7 mouse cellular contexts compared by ENCODE assay signal in genomic region chr12:37450366-37451156, GRCm38 (mm10).
DNase-seq lines count a peak whose midpoint lies in the region; ATAC-seq and TF ChIP-seq lines count a peak whose summit lies in the region.

No protein-coding gene starts in this region.

- H3K36me3 ChIP-seq in E14TG2a.4 (ENCODE audit: insufficient read depth, low read length) = no peaks in the 10 kb centered on the region
- no peaks in the 10 kb centered on the region for H3K36me3 ChIP-seq in lung, postnatal 0 days (ENCODE audit: insufficient read depth, low read length)

- H3K4me1 ChIP-seq in E14TG2a.4 (replicated peaks; ENCODE audit: low read depth, low read length) = no peaks in the 10 kb centered on the region
- no peaks in the 10 kb centered on the region for H3K4me1 ChIP-seq in lung, postnatal 0 days (ENCODE audit: insufficient read depth, low read depth, low read length)

- H3K9me3 ChIP-seq in E14TG2a.4 (ENCODE audit: low read length) = no peaks in the 10 kb centered on the region
- no peaks in the 10 kb centered on the region for H3K9me3 ChIP-seq in lung, postnatal 0 days (ENCODE audit: low read length)

- no peak overlapping the region for H3K27ac ChIP-seq in lung, postnatal 0 days (ENCODE audit: low read length)

- H3K9ac ChIP-seq in lung, postnatal 0 days (replicated peaks; ENCODE audit: low read depth) = no peak overlapping the region

- peak; percentile 65 for TF ChIP-seq CTCF in E14TG2a.4 (conservative IDR thresholded peaks at IDR 0.05; ENCODE audit: low read length)
- peak; percentile 89 for TF ChIP-seq CTCF in lung, postnatal 0 days (IDR thresholded peaks at IDR 0.05)

- WGBS in large intestine, adult 2 months = 19% methylated on average over 6 of the region's 6 CpGs
- 15% methylated on average over 6 of the region's 6 CpGs for WGBS in lung, postnatal 0 days

- ATAC-seq in frontal cortex, adult (ENCODE audit: low TSS enrichment) = peak; percentile 91
- ATAC-seq in lung, postnatal 0 days = no peak

- no peak for TF ChIP-seq EP300 in lung, postnatal 0 days (IDR thresholded peaks at IDR 0.05)

- no peak overlapping the region for H3K4me3 ChIP-seq in E14TG2a.4 (replicated peaks; ENCODE audit: low read length)
- no peak overlapping the region for H3K4me3 ChIP-seq in lung, postnatal 0 days (ENCODE audit: low read depth, low read length)

- H3K4me2 ChIP-seq in lung, postnatal 0 days (replicated peaks; ENCODE audit: low read depth, low read length) = no peak overlapping the region

- DNase-seq in A20 (ENCODE audit: low read depth, low spot score) = peak; percentile 51
- peak; percentile 16 for DNase-seq in cerebellum, adult 8-10 months
- DNase-seq in large intestine, adult 2 months (ENCODE audit: low read depth, low spot score) = peak; percentile 16
- DNase-seq in lung, postnatal 0 days (ENCODE audit: low spot score) = peak; percentile 74
- DNase-seq in right cerebral cortex, postnatal 14 days = peak; percentile 57

- H3K27me3 ChIP-seq in E14TG2a.4 (ENCODE audit: insufficient read depth, low read length) = no peaks in the 10 kb centered on the region
- H3K27me3 ChIP-seq in lung, postnatal 0 days (replicated peaks; ENCODE audit: insufficient read depth, low read length) = no peaks in the 10 kb centered on the region

Comparison
In these comparisons a context has a peak if more than half of its experiments do, and no peak if none do; other contexts are left out.
1. DNase-seq: peak in every context shown above with its lines; median percentile 74 in lung, postnatal 0 days; 57 in right cerebral cortex, postnatal 14 days; 51 in A20; 16 in cerebellum, adult 8-10 months; 16 in large intestine, adult 2 months.